Comparison of ENCODE assay signal across 8 mouse cellular contexts in genomic region chr14:76149531-76150179, GRCm38 (mm10). TPM values are rescaled to one million over a fixed set of nuclear protein-coding genes. Genes with fewer than 3 reads are reported as not detected.
DNase-seq lines count a peak whose midpoint lies in the region; ATAC-seq lines count a peak whose summit lies in the region.

No protein-coding gene starts in this region.

- 17% methylated on average over 13 of the region's 13 CpGs for WGBS in embryonic facial prominence, embryonic 14.5 days
- WGBS in heart, embryonic 15.5 days: 10% methylated on average over 13 of the region's 13 CpGs

- peaks cover 18% of the 10 kb centered on the region; the same call in 1 of the 2 replicates for H3K4me1 ChIP-seq in embryonic facial prominence, embryonic 14.5 days (ENCODE audit: control insufficient read depth, insufficient read depth, low read length)
- H3K4me1 ChIP-seq in heart, embryonic 15.5 days (replicated peaks): peaks cover 26% of the 10 kb centered on the region

- ATAC-seq in embryonic facial prominence, embryonic 14.5 days (ENCODE audit: low read depth): peak; percentile 35; the same call in 1 of the 2 replicates
- peak; percentile 77 for ATAC-seq in heart, embryonic 15.5 days (replicated peaks; ENCODE audit: insufficient number of reproducible peaks, insufficient read depth, low FRiP score, low read depth)

- peak overlapping the region; percentile 9; the same call in 1 of the 2 replicates for H3K4me3 ChIP-seq in embryonic facial prominence, embryonic 14.5 days (ENCODE audit: low read depth, low read length)
- H3K4me3 ChIP-seq in heart, embryonic 15.5 days: peak overlapping the region; percentile 45

- no peaks in the 10 kb centered on the region for H3K36me3 ChIP-seq in embryonic facial prominence, embryonic 14.5 days (ENCODE audit: control insufficient read depth, insufficient read depth, low read length)
- H3K36me3 ChIP-seq in heart, embryonic 15.5 days: no peaks in the 10 kb centered on the region

- H3K4me2 ChIP-seq in embryonic facial prominence, embryonic 14.5 days (ENCODE audit: low read depth, low read length): peak overlapping the region; percentile 46
- H3K4me2 ChIP-seq in heart, embryonic 15.5 days: peak overlapping the region; percentile 55

- peak; percentile 12 to 21 for DNase-seq in frontal cortex, postnatal 14 days (ENCODE audit: low spot score in 2 of 2)
- no peak for DNase-seq in frontal cortex, adult 2 months (ENCODE audit: extremely low spot score in 1 of 2, low spot score in 1 of 2)
- DNase-seq in adrenal gland, postnatal 14 days: peak; percentile 95
- DNase-seq in embryonic facial prominence, embryonic 14.5 days (ENCODE audit: low spot score): peak; percentile 87
- DNase-seq in kidney, postnatal 14 days: peak; percentile 82
- DNase-seq in lung, postnatal 36 days: peak; percentile 96
- peak; percentile 81 to 82 for DNase-seq in urinary bladder, postnatal 4 days (ENCODE audit: low spot score in 2 of 2)

- no peaks in the 10 kb centered on the region for H3K9me3 ChIP-seq in embryonic facial prominence, embryonic 14.5 days (ENCODE audit: control insufficient read depth, low read length)
- no peaks in the 10 kb centered on the region for H3K9me3 ChIP-seq in heart, embryonic 15.5 days (replicated peaks)

- H3K27me3 ChIP-seq in embryonic facial prominence, embryonic 14.5 days (replicated peaks; ENCODE audit: control insufficient read depth, insufficient read depth, low read length): no peaks in the 10 kb centered on the region
- no peaks in the 10 kb centered on the region for H3K27me3 ChIP-seq in heart, embryonic 15.5 days

- no peak overlapping the region for H3K9ac ChIP-seq in embryonic facial prominence, embryonic 14.5 days (ENCODE audit: low read depth, low read length)
- H3K9ac ChIP-seq in heart, embryonic 15.5 days: peak overlapping the region; percentile 9; the same call in 1 of the 2 replicates

- peak overlapping the region; percentile 10; the same call in 1 of the 2 replicates for H3K27ac ChIP-seq in embryonic facial prominence, embryonic 14.5 days (replicated peaks; ENCODE audit: low read depth, low read length)
- peak overlapping the region; percentile 67 for H3K27ac ChIP-seq in heart, embryonic 15.5 days

RNA-seq across cellular contexts. Expression of gene Nufip1, which starts 39.0 kb away (rescaled TPM):
- polyA plus RNA-seq in frontal cortex, adult 2 months (2012; rRNA removed): 6.3 and 7.6 TPM in 2 replicates
- 7.7 and 8.0 TPM in 2 replicates for total RNA-seq in adrenal gland, postnatal 14 days (2021)
- polyA plus RNA-seq in embryonic facial prominence, embryonic 14.5 days (2014; fragmentation: Nextera tagmentation; extraction: Ambion mirVana): 12.3 and 13.1 TPM in 2 replicates
- polyA plus RNA-seq in heart, embryonic 15.5 days (2015; fragmentation: Nextera tagmentation; extraction: Ambion mirVana): 8.1 and 8.6 TPM in 2 replicates

RNA-seq across cellular contexts. Expression of gene Gpalpp1, which starts 39.1 kb away (rescaled TPM):
- 13.4 and 14.7 TPM in 2 replicates for polyA plus RNA-seq in frontal cortex, adult 2 months (2012; rRNA removed)
- total RNA-seq in adrenal gland, postnatal 14 days (2021): 17.7 and 19.4 TPM in 2 replicates
- polyA plus RNA-seq in embryonic facial prominence, embryonic 14.5 days (2014; fragmentation: Nextera tagmentation; extraction: Ambion mirVana): 11.1 and 11.9 TPM in 2 replicates
- 7.9 and 9.7 TPM in 2 replicates for polyA plus RNA-seq in heart, embryonic 15.5 days (2015; fragmentation: Nextera tagmentation; extraction: Ambion mirVana)

Comparison
In these comparisons a context has a peak if more than half of its experiments do, and no peak if none do; other contexts are left out.
1. DNase-seq: peak in frontal cortex, postnatal 14 days (2 of 2), adrenal gland, postnatal 14 days (single experiment), embryonic facial prominence, embryonic 14.5 days (single experiment), kidney, postnatal 14 days (single experiment), lung, postnatal 36 days (single experiment) and urinary bladder, postnatal 4 days (2 of 2); none in frontal cortex, adult 2 months (0 of 2).